Mouse (Mus musculus) adrenal gland, adult 2 months (tissue): ENCODE data around the gene Mt3. TPM values are rescaled to one million over a fixed set of nuclear protein-coding genes. Genes with fewer than 3 reads are reported as not detected.
"Not testable (repeated sequence)": the region's sequence is repeated elsewhere in the genome, so short reads cannot be mapped to it uniquely, and the experiment has no call there.

ENCODE experiments used
- DNase-seq: peaks from one replicate; pipeline ENCODE4 v3.0.0; 2021
- polyA plus RNA-seq: library from polyadenylated mRNA; depleted of rRNA; stranded (reverse); fragments of >200 nt; gene quantifications from 2 replicates; pipeline ENCODE4 v1.2.3, GENCODE M21; 2012
- total RNA-seq, 2 experiments: library from RNA; stranded (reverse); gene quantifications; 2 replicates each; pipeline ENCODE4 v1.2.3; 2021

Mt3 gene
- total and polyA plus RNA-seq, 3 experiments = 1.0 to 4.7 (median 4.1) TPM

DNA sequence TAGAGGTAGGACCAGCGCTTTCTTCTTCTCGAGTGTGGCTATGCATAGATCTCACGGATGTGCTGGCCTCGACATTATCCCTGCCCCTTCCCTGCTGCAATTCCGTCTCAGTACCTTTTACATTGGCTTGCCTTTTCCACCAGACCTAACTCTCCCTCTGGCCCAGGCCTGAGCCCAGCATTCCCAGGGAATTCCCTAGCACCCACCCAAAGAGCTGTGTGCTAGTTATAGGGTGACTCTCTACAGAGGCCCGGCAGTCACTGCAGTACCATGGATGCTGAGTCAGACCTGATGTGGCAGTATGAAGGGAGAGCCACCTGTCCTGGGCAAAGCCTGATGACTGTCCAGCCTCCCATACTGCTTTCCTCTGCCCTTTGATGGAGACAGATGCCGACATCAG, 1.0 kb downstream of the Mt3 start:
- DNase-seq = no peak

GRCm38 (mm10) chr8:94154537-94154936, 2.1 kb downstream of the Mt3 start:
- no peak for DNase-seq

DNA sequence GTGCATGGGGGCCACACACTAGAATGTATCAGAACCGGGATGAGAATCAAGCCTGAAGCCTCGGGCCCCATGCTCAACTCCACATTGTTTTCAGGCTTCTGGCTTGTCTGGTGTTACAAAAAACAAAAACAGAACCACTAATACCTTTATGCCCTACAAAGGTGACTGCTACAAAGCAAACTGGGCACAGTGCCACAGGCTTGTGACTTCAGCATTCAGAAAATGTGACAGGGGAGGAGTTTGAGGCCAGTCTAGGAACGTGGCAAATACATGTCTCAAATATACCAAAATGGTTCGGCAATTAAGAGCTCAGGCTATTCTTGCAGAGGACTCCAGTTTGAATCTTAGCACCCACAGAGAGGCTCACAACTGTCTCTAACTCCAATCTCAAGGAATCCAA, 3.7 kb downstream of the Mt3 start:
- no peak for DNase-seq

GRCm38 (mm10) chr8:94165772-94166171, 13.4 kb downstream of the Mt3 start:
- not testable (repeated sequence) for DNase-seq

DNA sequence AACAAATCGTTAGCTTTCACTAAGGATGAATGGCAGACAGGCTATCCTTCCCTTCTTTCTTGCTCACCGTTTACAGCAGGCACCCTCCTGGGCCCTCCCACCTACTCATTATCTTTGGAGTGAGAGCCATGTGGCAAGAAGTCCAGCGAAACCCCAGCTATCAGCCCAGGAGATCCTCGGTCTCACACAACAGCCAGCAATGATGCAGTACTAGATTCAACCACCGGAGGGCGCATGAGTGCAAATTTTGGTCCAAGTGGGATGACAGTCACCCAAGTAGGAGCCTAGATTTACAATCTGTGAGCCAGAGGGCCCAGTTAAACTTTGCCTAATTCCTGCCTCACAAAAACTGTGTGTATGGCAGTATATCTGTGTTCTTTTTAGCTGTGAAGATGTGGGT, 14.8 kb downstream of the Mt3 start:
- peak; percentile 89 for DNase-seq

- no peak for DNase-seq
Measured at GRCm38 (mm10) chr8:94169547-94169946, 17.1 kb downstream of the Mt3 start.

- DNase-seq = peak; percentile 61
Measured at GRCm38 (mm10) chr8:94171321-94171755, 18.9 kb downstream of the Mt3 start.

GRCm38 (mm10) chr8:94172075-94172808, 19.8 kb downstream of the Mt3 start, which contains the start of gene Mt2:
Gene Mt2, plus strand, starts transcription at chr8:94172664.
- DNase-seq = peak; percentile 92

DNA sequence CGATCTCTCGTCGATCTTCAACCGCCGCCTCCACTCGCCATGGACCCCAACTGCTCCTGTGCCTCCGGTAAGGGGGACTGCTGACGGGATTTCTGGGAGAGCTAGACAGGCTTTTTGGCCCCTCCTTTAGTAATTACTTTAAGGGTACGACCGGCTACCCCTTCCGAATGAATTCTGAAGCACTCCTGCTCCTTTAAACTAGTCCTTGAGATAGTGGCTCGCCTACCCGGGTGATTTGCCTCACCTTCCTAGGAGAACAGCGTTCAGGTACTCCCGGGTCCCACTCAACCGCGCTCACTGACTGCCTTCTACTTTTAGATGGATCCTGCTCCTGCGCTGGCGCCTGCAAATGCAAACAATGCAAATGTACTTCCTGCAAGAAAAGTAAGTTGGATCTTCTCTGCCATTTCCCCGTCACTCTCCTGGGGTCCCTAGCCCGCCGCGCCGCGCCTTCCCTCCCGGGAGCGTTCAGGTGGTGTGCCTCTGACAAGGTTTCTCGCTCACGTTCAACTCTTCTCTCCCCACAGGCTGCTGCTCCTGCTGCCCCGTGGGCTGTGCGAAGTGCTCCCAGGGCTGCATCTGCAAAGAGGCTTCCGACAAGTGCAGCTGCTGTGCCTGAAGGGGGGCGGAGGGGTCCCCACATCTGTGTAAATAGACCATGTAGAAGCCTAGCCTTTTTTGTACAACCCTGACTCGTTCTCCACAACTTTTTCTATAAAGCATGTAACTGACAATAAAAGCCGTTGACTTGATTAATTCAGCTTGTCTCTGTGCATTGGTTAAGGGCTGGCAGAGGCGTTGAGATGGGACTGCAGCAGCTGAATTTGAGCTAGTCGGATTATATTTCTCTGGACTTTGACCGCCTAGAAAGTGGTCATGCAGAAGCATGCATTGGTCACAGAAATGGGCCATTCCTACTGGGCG, 20.7 kb downstream of the Mt3 start:
- DNase-seq = peak; percentile 51

DNA sequence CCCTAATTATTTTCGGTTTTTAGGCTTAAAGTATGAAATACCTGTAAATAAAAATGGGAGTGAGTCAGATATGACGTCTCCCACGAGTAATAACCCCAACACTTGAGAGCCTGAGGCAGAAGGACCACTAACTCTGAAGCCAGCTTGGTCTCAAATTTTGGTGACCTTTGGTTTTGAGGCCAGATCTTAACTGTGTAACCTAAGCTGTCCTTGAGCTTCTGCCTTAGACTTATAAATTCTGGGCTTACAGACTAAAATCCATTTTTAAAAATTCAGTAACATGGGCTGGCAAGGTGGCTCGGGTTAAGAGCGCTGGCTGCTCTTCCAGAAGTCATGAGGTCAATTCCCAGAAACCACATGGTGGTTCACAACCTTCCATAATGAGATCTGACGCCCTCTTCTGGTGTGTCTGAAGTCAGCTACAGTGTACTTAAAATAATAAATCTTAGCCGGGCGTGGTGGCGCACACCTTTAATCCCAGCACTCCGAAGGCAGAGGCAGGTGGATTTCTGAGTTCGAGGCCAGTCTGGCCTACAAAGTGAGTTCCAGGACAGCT, 21.5 kb downstream of the Mt3 start:
- no peak for DNase-seq

- no peak for DNase-seq
Measured at GRCm38 (mm10) chr8:94174619-94175213, 22.3 kb downstream of the Mt3 start.

GRCm38 (mm10) chr8:94177716-94178390, 25.4 kb downstream of the Mt3 start:
- no peak for DNase-seq

DNA sequence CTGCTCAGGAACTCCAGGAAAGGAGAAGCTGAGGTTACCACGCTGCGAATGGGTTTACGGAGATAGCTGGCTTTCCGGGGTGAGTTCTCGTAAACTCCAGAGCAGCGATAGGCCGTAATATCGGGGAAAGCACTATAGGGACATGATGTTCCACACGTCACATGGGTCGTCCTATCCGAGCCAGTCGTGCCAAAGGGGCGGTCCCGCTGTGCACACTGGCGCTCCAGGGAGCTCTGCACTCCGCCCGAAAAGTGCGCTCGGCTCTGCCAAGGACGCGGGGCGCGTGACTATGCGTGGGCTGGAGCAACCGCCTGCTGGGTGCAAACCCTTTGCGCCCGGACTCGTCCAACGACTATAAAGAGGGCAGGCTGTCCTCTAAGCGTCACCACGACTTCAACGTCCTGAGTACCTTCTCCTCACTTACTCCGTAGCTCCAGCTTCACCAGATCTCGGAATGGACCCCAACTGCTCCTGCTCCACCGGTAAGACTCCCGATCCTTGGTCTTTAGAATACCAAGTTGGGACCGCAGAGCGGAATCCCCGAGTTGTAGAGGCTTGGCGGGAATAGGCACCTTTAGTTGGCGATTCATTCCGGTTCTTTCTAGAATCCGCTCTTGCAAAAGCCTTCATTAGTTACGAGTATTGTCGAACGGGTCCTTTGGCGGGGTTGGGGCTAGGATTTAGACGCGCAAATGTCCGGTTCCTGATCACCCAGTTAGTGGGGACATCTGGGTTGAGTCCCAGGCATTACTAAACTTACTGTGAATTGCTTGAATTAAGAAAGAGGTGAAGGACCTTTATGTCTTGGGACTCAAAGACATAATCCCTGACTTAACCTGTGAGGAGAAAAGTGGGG, 26.7 kb downstream of the Mt3 start, which contains the start of gene Mt1:
TSS of gene Mt1 (plus strand) at position 226 of the 856 bp plus-strand sequence.
- DNase-seq = peak; percentile 97

- peak; percentile 59 for DNase-seq
Measured at GRCm38 (mm10) chr8:94179713-94180560, 27.5 kb downstream of the Mt3 start.

GRCm38 (mm10) chr8:94180561-94180908, 28.1 kb downstream of the Mt3 start:
- no peak for DNase-seq

GRCm38 (mm10) chr8:94182055-94182929, 29.9 kb downstream of the Mt3 start:
- no peak for DNase-seq

GRCm38 (mm10) chr8:94183117-94183516, 30.7 kb downstream of the Mt3 start:
- peak; percentile 91 for DNase-seq

DNA sequence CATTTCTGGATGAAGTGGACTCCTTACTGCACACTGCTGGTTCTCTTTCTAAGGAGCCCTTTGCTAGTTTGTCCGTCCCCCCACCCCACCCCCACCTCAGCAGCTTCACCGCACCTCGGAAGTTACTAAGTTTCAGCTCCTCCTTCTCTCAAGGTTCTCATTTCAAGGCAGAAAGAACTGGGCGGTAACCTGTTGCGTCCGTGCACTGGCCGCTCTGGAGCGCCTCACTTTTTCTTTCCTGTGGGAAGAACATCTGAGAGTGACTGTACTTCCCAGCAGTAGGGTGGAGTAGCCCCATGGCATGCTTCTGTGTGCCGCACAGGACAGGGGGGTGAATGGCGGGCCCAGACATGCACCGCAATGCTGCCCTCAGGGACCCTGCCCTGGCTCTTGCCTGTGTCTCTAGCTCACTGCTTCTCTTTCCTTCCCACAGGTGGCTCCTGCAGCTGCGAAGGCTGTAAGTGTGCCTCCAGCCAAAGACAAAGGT, 32.0 kb downstream of the Mt3 start:
- no peak for DNase-seq
